Mouse (Mus musculus) limb, embryonic 15.5 days (tissue): Measurements from ENCODE around the gene Oscp1. TPM values are rescaled to one million over a fixed set of nuclear protein-coding genes. Genes with fewer than 3 reads are reported as not detected.

Experiments
- ATAC-seq: fragments of 200-750 bp; cut with Nextera tagmentation; 2 replicates; pipeline ENCODE4 v1.8.0; 2017; ENCODE audit warnings: low read depth, moderate TSS enrichment; ENCODE audit not compliant: insufficient number of reproducible peaks, low FRiP score, low TSS enrichment
- H3K27ac ChIP-seq: fragments of 300-500 bp; sonication (generic); 2 replicates; pipeline ENCODE4 v1.5.1; 2015; ENCODE audit warnings: moderate library complexity, mild to moderate bottlenecking, inconsistent platforms
- H3K27me3 ChIP-seq: fragments of 300-500 bp; sonication (generic); 2 replicates; pipeline ENCODE4 v1.6.1; 2015; ENCODE audit warnings: inconsistent platforms
- H3K36me3 ChIP-seq: fragments of 300-500 bp; sonication (generic); 2 replicates; pipeline ENCODE4 v1.6.1; 2015; ENCODE audit warnings: inconsistent platforms
- H3K4me1 ChIP-seq: fragments of 300-500 bp; sonication (generic); 2 replicates; pipeline ENCODE4 v1.6.1; 2015; ENCODE audit warnings: inconsistent platforms
- H3K4me2 ChIP-seq: fragments of 300-500 bp; sonication (generic); 2 replicates; pipeline ENCODE4 v1.6.1; 2015; ENCODE audit warnings: mild to moderate bottlenecking, inconsistent platforms
- H3K4me3 ChIP-seq: fragments of 300-500 bp; sonication (generic); 2 replicates; pipeline ENCODE4 v1.5.1; 2015; ENCODE audit warnings: mild to moderate bottlenecking, inconsistent platforms
- H3K9ac ChIP-seq: fragments of 300-500 bp; sonication (generic); 2 replicates; pipeline ENCODE4 v1.6.1; 2015; ENCODE audit warnings: inconsistent platforms
- H3K9me3 ChIP-seq: fragments of 300-500 bp; sonication (generic); 2 replicates; pipeline ENCODE4 v1.6.1; 2016; ENCODE audit warnings: inconsistent platforms
- WGBS: fragments of 180-500 bp; shearing (Covaris S2); methylation state at CpG from one replicate; pipeline ENCODE4 v1.1.7; 2015; 5-methylcytosine and 5-hydroxymethylcytosine counted together
- polyA plus RNA-seq: library from polyadenylated mRNA; unstranded; fragments of >200 nt; fragmentation: Nextera tagmentation; extraction: Ambion mirVana; gene quantifications from 2 replicates; pipeline ENCODE4 v1.2.1, GENCODE M21; 2015

The Oscp1 gene
- polyA plus RNA-seq, 1 experiment from 2014 or later: 11.5 TPM

GRCm38 (mm10) chr4:126057207-126058133, 895 bp upstream of the Oscp1 start:
- H3K9ac ChIP-seq: peak overlapping the region; percentile 47
- no peak for ATAC-seq
- peak overlapping the region; percentile 71 for H3K27ac ChIP-seq
- H3K27me3 ChIP-seq: no peaks in the 10 kb centered on the region
- no peaks in the 10 kb centered on the region for H3K9me3 ChIP-seq
- peaks cover 38% of the 10 kb centered on the region for H3K36me3 ChIP-seq
- peak overlapping the region; percentile 90 for H3K4me2 ChIP-seq
- peak overlapping the region; percentile 76 for H3K4me3 ChIP-seq
- 13% methylated on average over 19 of the region's 19 CpGs for WGBS
- H3K4me1 ChIP-seq: peaks cover 17% of the 10 kb centered on the region

- no peak overlapping the region for H3K27ac ChIP-seq
- peaks cover 26% of the 10 kb centered on the region for H3K36me3 ChIP-seq
- H3K4me3 ChIP-seq: peak overlapping the region; percentile 76
- no peak for ATAC-seq
- peaks cover 17% of the 10 kb centered on the region for H3K4me1 ChIP-seq
- H3K9me3 ChIP-seq: no peaks in the 10 kb centered on the region
- H3K27me3 ChIP-seq: no peaks in the 10 kb centered on the region
- peak overlapping the region; percentile 90 for H3K4me2 ChIP-seq
- WGBS: 42% methylated on average over 9 of the region's 9 CpGs
- H3K9ac ChIP-seq: peak overlapping the region; percentile 55
Observed at GRCm38 (mm10) chr4:126058997-126059362, 615 bp downstream of the Oscp1 start.

- WGBS: 36% methylated on average over 1 of the region's 1 CpGs
- H3K36me3 ChIP-seq: no peaks in the 10 kb centered on the region
- H3K4me2 ChIP-seq: no peak overlapping the region
- no peak for ATAC-seq
- H3K4me1 ChIP-seq: peaks cover 9% of the 10 kb centered on the region
- no peak overlapping the region for H3K9ac ChIP-seq
- H3K27ac ChIP-seq: no peak overlapping the region
- H3K27me3 ChIP-seq: no peaks in the 10 kb centered on the region
- H3K9me3 ChIP-seq: no peaks in the 10 kb centered on the region
- no peak overlapping the region for H3K4me3 ChIP-seq
Observed at GRCm38 (mm10) chr4:126062856-126063255, 4.5 kb downstream of the Oscp1 start.

GRCm38 (mm10) chr4:126065241-126065640, 6.9 kb downstream of the Oscp1 start:
- Histone ChIP-seq H3K27me3 (no peaks in the 10 kb centered on the region), H3K36me3 (no peaks in the 10 kb centered on the region), H3K4me3 (no peak overlapping the region), H3K9me3 (no peaks in the 10 kb centered on the region), H3K4me1 (no peaks in the 10 kb centered on the region), H3K4me2 (no peak overlapping the region), H3K27ac (no peak overlapping the region), H3K9ac (no peak overlapping the region)
- 85% methylated on average over 7 of the region's 7 CpGs for WGBS
- ATAC-seq: no peak

GRCm38 (mm10) chr4:126067401-126068077, 9.2 kb downstream of the Oscp1 start:
- Histone ChIP-seq H3K9me3 (no peaks in the 10 kb centered on the region), H3K27ac (no peak overlapping the region), H3K27me3 (no peaks in the 10 kb centered on the region), H3K4me2 (no peak overlapping the region), H3K36me3 (no peaks in the 10 kb centered on the region), H3K9ac (no peak overlapping the region), H3K4me1 (no peaks in the 10 kb centered on the region), H3K4me3 (no peak overlapping the region)
- 58% methylated on average over 15 of the region's 15 CpGs for WGBS
- no peak for ATAC-seq

- no peaks in the 10 kb centered on the region for H3K27me3 ChIP-seq
- H3K9me3 ChIP-seq: no peaks in the 10 kb centered on the region
Observed at GRCm38 (mm10) chr4:126068842-126069241, 10.5 kb downstream of the Oscp1 start.

GRCm38 (mm10) chr4:126077833-126078232, 19.5 kb downstream of the Oscp1 start:
- WGBS: 80% methylated on average over 6 of the region's 6 CpGs
- no peak for ATAC-seq

More at GRCm38 (mm10) chr4:126068842-126069241, 10.5 kb downstream of the Oscp1 start:
- no peak overlapping the region for H3K27ac ChIP-seq
- H3K4me3 ChIP-seq: no peak overlapping the region
- H3K9ac ChIP-seq: no peak overlapping the region
- WGBS: 82% methylated on average over 6 of the region's 6 CpGs
- no peak overlapping the region for H3K4me2 ChIP-seq
- no peak for ATAC-seq
- no peaks in the 10 kb centered on the region for H3K4me1 ChIP-seq
- no peaks in the 10 kb centered on the region for H3K36me3 ChIP-seq

GRCm38 (mm10) chr4:126079266-126079665, 20.9 kb downstream of the Oscp1 start:
- no peaks in the 10 kb centered on the region for H3K9me3 ChIP-seq
- no peak overlapping the region for H3K27ac ChIP-seq
- WGBS: 89% methylated on average over 4 of the region's 4 CpGs
- no peaks in the 10 kb centered on the region for H3K4me1 ChIP-seq
- peaks cover 3% of the 10 kb centered on the region; the same call in 1 of the 2 replicates for H3K36me3 ChIP-seq
- no peak for ATAC-seq
- no peaks in the 10 kb centered on the region for H3K27me3 ChIP-seq
- no peak overlapping the region for H3K4me2 ChIP-seq
- no peak overlapping the region for H3K9ac ChIP-seq
- H3K4me3 ChIP-seq: no peak overlapping the region

More at GRCm38 (mm10) chr4:126077833-126078232, 19.5 kb downstream of the Oscp1 start:
- H3K9me3 ChIP-seq: no peaks in the 10 kb centered on the region
- no peak overlapping the region for H3K27ac ChIP-seq
- no peaks in the 10 kb centered on the region for H3K36me3 ChIP-seq
- no peaks in the 10 kb centered on the region for H3K4me1 ChIP-seq
- no peak overlapping the region for H3K4me3 ChIP-seq
- no peak overlapping the region for H3K9ac ChIP-seq
- no peaks in the 10 kb centered on the region for H3K27me3 ChIP-seq
- no peak overlapping the region for H3K4me2 ChIP-seq

- no peaks in the 10 kb centered on the region for H3K27me3 ChIP-seq
- no peak overlapping the region for H3K4me3 ChIP-seq
- H3K27ac ChIP-seq: no peak overlapping the region
- H3K9me3 ChIP-seq: no peaks in the 10 kb centered on the region
- no peak overlapping the region for H3K4me2 ChIP-seq
- 89% methylated on average over 1 of the region's 1 CpGs for WGBS
- 0 out of 2 replicates have a peak, but pooled peaks cover 4% of the 10 kb centered on the region for H3K4me1 ChIP-seq
- peaks cover 3% of the 10 kb centered on the region; the same call in 1 of the 2 replicates for H3K36me3 ChIP-seq
- no peak for ATAC-seq
- H3K9ac ChIP-seq: no peak overlapping the region
Observed at GRCm38 (mm10) chr4:126081601-126082000, 23.2 kb downstream of the Oscp1 start.

- peaks cover 3% of the 10 kb centered on the region; the same call in 1 of the 2 replicates for H3K36me3 ChIP-seq
- WGBS: 90% methylated on average over 9 of the region's 9 CpGs
Observed at GRCm38 (mm10) chr4:126083021-126083420, 24.7 kb downstream of the Oscp1 start.

GRCm38 (mm10) chr4:126084382-126084781, 26.0 kb downstream of the Oscp1 start:
- no peak for ATAC-seq
- 53% methylated on average over 8 of the region's 8 CpGs for WGBS
- Histone ChIP-seq H3K27ac (no peak overlapping the region), H3K9ac (no peak overlapping the region), H3K4me2 (no peak overlapping the region), H3K9me3 (no peaks in the 10 kb centered on the region), H3K36me3 (peaks cover 3% of the 10 kb centered on the region; the same call in 1 of the 2 replicates), H3K4me1 (0 out of 2 replicates have a peak, but pooled peaks cover 4% of the 10 kb centered on the region), H3K4me3 (no peak overlapping the region), H3K27me3 (no peaks in the 10 kb centered on the region)

More at GRCm38 (mm10) chr4:126083021-126083420, 24.7 kb downstream of the Oscp1 start:
- Histone ChIP-seq H3K4me1 (0 out of 2 replicates have a peak, but pooled peaks cover 4% of the 10 kb centered on the region), H3K4me3 (no peak overlapping the region), H3K9ac (no peak overlapping the region), H3K9me3 (no peaks in the 10 kb centered on the region), H3K4me2 (no peak overlapping the region), H3K27me3 (no peaks in the 10 kb centered on the region), H3K27ac (no peak overlapping the region)
- ATAC-seq: no peak
